In genomic region chr1:64916884-64917507, GRCm38 (mm10) we compare ENCODE assay signal across 15 mouse cellular contexts. TPM values are rescaled to one million over a fixed set of nuclear protein-coding genes. Genes with fewer than 3 reads are reported as not detected.
DNase-seq lines count a peak whose midpoint lies in the region; ATAC-seq and TF ChIP-seq lines count a peak whose summit lies in the region.
"Had no signal": no experiment of that assay in that cellular context is flagged by ENCODE, and none has a peak within 500 bp of the region (broad histone marks: within the 10 kb centered on the region; RNA-seq: fewer than 3 reads in every experiment).

No protein-coding gene starts in this region.

- peak; percentile 16 for DNase-seq in midbrain, embryonic 10.5 days (ENCODE audit: low spot score)
- DNase-seq in left cerebral cortex, adult 11 months (ENCODE audit: low spot score): no peak
- DNase-seq in stomach, postnatal 0 days (ENCODE audit: low spot score): no peak
- DNase-seq in left cerebral cortex, adult 8-10 months (ENCODE audit: low spot score in 2 of 2): no peak
- DNase-seq: adrenal gland, postnatal 36 days; cerebellum, adult 11 months; heart, postnatal 36 days; lung, postnatal 4 days; right cerebral cortex, postnatal 4 days had no signal

- no peak for TF ChIP-seq CTCF in stomach, postnatal 0 days (IDR thresholded peaks at IDR 0.05; ENCODE audit: low read depth)

- peaks cover 4% of the 10 kb centered on the region; the same call in 1 of the 2 replicates for H3K36me3 ChIP-seq in neural tube, embryonic 12.5 days
- H3K36me3 ChIP-seq in neural tube, embryonic 15.5 days: peaks cover 12% of the 10 kb centered on the region; the same call in 1 of the 2 replicates
- peaks cover 9% of the 10 kb centered on the region for H3K36me3 ChIP-seq in embryonic facial prominence, embryonic 13.5 days
- peaks cover 12% of the 10 kb centered on the region for H3K36me3 ChIP-seq in midbrain, embryonic 10.5 days
- H3K36me3 ChIP-seq in stomach, postnatal 0 days (ENCODE audit: control insufficient read depth, insufficient read depth, low read length): no peaks in the 10 kb centered on the region

- peaks cover 23% of the 10 kb centered on the region for H3K27me3 ChIP-seq in neural tube, embryonic 12.5 days (replicated peaks)
- H3K27me3 ChIP-seq in neural tube, embryonic 15.5 days (replicated peaks): peaks cover 8% of the 10 kb centered on the region
- no peaks in the 10 kb centered on the region for H3K27me3 ChIP-seq in embryonic facial prominence, embryonic 13.5 days
- H3K27me3 ChIP-seq in midbrain, embryonic 10.5 days (ENCODE audit: low read depth, poor library complexity, severe bottlenecking): peaks cover 76% of the 10 kb centered on the region
- H3K27me3 ChIP-seq in stomach, postnatal 0 days (ENCODE audit: control insufficient read depth, insufficient read depth, low read length): no peaks in the 10 kb centered on the region
- H3K27me3 ChIP-seq: embryonic facial prominence, embryonic 15.5 days; liver, embryonic 12.5 days had no signal

- ATAC-seq in neural tube, embryonic 12.5 days (ENCODE audit: low FRiP score, low read depth): peak; percentile 65; the same call in 1 of the 2 replicates
- ATAC-seq in neural tube, embryonic 15.5 days (ENCODE audit: low FRiP score): no peak
- ATAC-seq in embryonic facial prominence, embryonic 13.5 days (ENCODE audit: insufficient number of reproducible peaks, insufficient read depth, low FRiP score, low TSS enrichment, low read depth): no peak
- ATAC-seq in stomach, postnatal 0 days (ENCODE audit: low FRiP score, low TSS enrichment): no peak
- ATAC-seq in megakaryocyte progenitor cell, adult 5-6 weeks (replicated peaks; ENCODE audit: poor library complexity): no peak
- ATAC-seq: liver, embryonic 12.5 days had no signal

- no peak for TF ChIP-seq EP300 in stomach, postnatal 0 days (optimal IDR thresholded peaks at IDR 0.05)

- H3K9me3 ChIP-seq in neural tube, embryonic 12.5 days: no peaks in the 10 kb centered on the region
- no peaks in the 10 kb centered on the region for H3K9me3 ChIP-seq in neural tube, embryonic 15.5 days (replicated peaks)
- H3K9me3 ChIP-seq in embryonic facial prominence, embryonic 13.5 days: no peaks in the 10 kb centered on the region
- no peaks in the 10 kb centered on the region for H3K9me3 ChIP-seq in midbrain, embryonic 10.5 days (replicated peaks)
- no peaks in the 10 kb centered on the region for H3K9me3 ChIP-seq in stomach, postnatal 0 days (ENCODE audit: control insufficient read depth, low read length)
- H3K9me3 ChIP-seq: embryonic facial prominence, embryonic 15.5 days; liver, embryonic 12.5 days had no signal

- H3K4me3 ChIP-seq in neural tube, embryonic 12.5 days: no peak overlapping the region
- no peak overlapping the region for H3K4me3 ChIP-seq in neural tube, embryonic 15.5 days (replicated peaks)
- H3K4me3 ChIP-seq in embryonic facial prominence, embryonic 13.5 days: no peak overlapping the region
- no peak overlapping the region for H3K4me3 ChIP-seq in midbrain, embryonic 10.5 days
- no peak overlapping the region for H3K4me3 ChIP-seq in stomach, postnatal 0 days (ENCODE audit: low read depth, low read length)
- H3K4me3 ChIP-seq: embryonic facial prominence, embryonic 15.5 days; liver, embryonic 12.5 days had no signal

- no peak overlapping the region for H3K4me2 ChIP-seq in neural tube, embryonic 12.5 days (replicated peaks)
- no peak overlapping the region for H3K4me2 ChIP-seq in neural tube, embryonic 15.5 days
- H3K4me2 ChIP-seq in embryonic facial prominence, embryonic 13.5 days: 0 out of 2 replicates have a peak overlapping the region, but pooled peaks have one; percentile 7
- no peak overlapping the region for H3K4me2 ChIP-seq in stomach, postnatal 0 days (replicated peaks; ENCODE audit: low read depth)
- H3K4me2 ChIP-seq: embryonic facial prominence, embryonic 15.5 days; liver, embryonic 12.5 days had no signal

- H3K27ac ChIP-seq in neural tube, embryonic 12.5 days: no peak overlapping the region
- H3K27ac ChIP-seq in neural tube, embryonic 15.5 days (replicated peaks): no peak overlapping the region
- H3K27ac ChIP-seq in embryonic facial prominence, embryonic 13.5 days: no peak overlapping the region
- H3K27ac ChIP-seq in midbrain, embryonic 10.5 days (replicated peaks): no peak overlapping the region
- no peak overlapping the region for H3K27ac ChIP-seq in stomach, postnatal 0 days (replicated peaks)
- H3K27ac ChIP-seq: embryonic facial prominence, embryonic 15.5 days; liver, embryonic 12.5 days had no signal

- WGBS in neural tube, embryonic 12.5 days: 11% methylated on average over 5 of the region's 5 CpGs
- 13% methylated on average over 5 of the region's 5 CpGs for WGBS in neural tube, embryonic 15.5 days
- 20% methylated on average over 5 of the region's 5 CpGs for WGBS in embryonic facial prominence, embryonic 13.5 days
- WGBS in midbrain, embryonic 10.5 days: 11% methylated on average over 5 of the region's 5 CpGs
- 73% methylated on average over 5 of the region's 5 CpGs for WGBS in stomach, postnatal 0 days

- no peak overlapping the region for H3K9ac ChIP-seq in neural tube, embryonic 12.5 days
- no peak overlapping the region for H3K9ac ChIP-seq in neural tube, embryonic 15.5 days (replicated peaks)
- no peak overlapping the region for H3K9ac ChIP-seq in embryonic facial prominence, embryonic 13.5 days
- H3K9ac ChIP-seq in stomach, postnatal 0 days (ENCODE audit: low read length): no peak overlapping the region
- H3K9ac ChIP-seq: embryonic facial prominence, embryonic 15.5 days; liver, embryonic 12.5 days had no signal

- H3K4me1 ChIP-seq in neural tube, embryonic 12.5 days: peaks cover 13% of the 10 kb centered on the region; the same call in 1 of the 2 replicates
- H3K4me1 ChIP-seq in neural tube, embryonic 15.5 days: peaks cover 12% of the 10 kb centered on the region
- H3K4me1 ChIP-seq in embryonic facial prominence, embryonic 13.5 days: peaks cover 23% of the 10 kb centered on the region
- peaks cover 23% of the 10 kb centered on the region for H3K4me1 ChIP-seq in midbrain, embryonic 10.5 days
- H3K4me1 ChIP-seq in stomach, postnatal 0 days (replicated peaks; ENCODE audit: control insufficient read depth, insufficient read depth): no peaks in the 10 kb centered on the region
- H3K4me1 ChIP-seq: liver, embryonic 12.5 days had no signal

RNA-seq across cellular contexts. Expression of gene Plekhm3, which starts 39.6 kb away (rescaled TPM):
- 12.9 and 13.2 TPM in 2 replicates for polyA plus RNA-seq in neural tube, embryonic 12.5 days (2016; fragmentation: Nextera tagmentation; extraction: Ambion mirVana)
- 10.8 and 12.0 TPM in 2 replicates for polyA plus RNA-seq in neural tube, embryonic 15.5 days (2015; fragmentation: Nextera tagmentation; extraction: Ambion mirVana)
- polyA plus RNA-seq in embryonic facial prominence, embryonic 13.5 days (2015; fragmentation: Nextera tagmentation; extraction: Ambion mirVana): 8.6 and 8.7 TPM in 2 replicates
- 7.3 and 7.6 TPM in 2 replicates for polyA plus RNA-seq in midbrain, embryonic 10.5 days (2016; fragmentation: Nextera tagmentation; extraction: Ambion mirVana)
- polyA plus RNA-seq in stomach, postnatal 0 days (2015; fragmentation: Nextera tagmentation; extraction: Ambion mirVana): 2.2 and 2.3 TPM in 2 replicates
- 10 to 100 TPM; 39.0 to 47.4 (median 43.7) TPM for total RNA-seq in left cerebral cortex, adult 8-10 months (2022)
- 8.2 and 9.2 TPM in 2 replicates for total RNA-seq in megakaryocyte progenitor cell, adult 5-6 weeks (2015)
- 3.3 and 3.5 TPM in 2 replicates for total RNA-seq in megakaryocyte progenitor cell, adult 5-6 weeks (2017)
